Mouse (Mus musculus) spleen, adult 2 months (tissue): Measurements from ENCODE around the gene Itgb5. TPM values are rescaled to one million over a fixed set of nuclear protein-coding genes. Genes with fewer than 3 reads are reported as not detected.

Experiments used
- DNase-seq, 2 experiments: peaks; one replicate each; pipeline versions ENCODE4 v3.0.0 to v3.0.0-alpha.2; 2012 to 2021; ENCODE audit warnings: low spot score in 2 of 2, low read depth in 1 of 2
- H3K27ac ChIP-seq: fragments of 200-500 bp; 2 replicates; pipeline ENCODE4 v1.5.1; 2012; ENCODE audit warnings: low read length, inconsistent platforms; ENCODE audit not compliant: insufficient read depth
- H3K27me3 ChIP-seq: fragments of 200-500 bp; 2 replicates; pipeline ENCODE4 v1.6.1; 2012; ENCODE audit warnings: mild to moderate bottlenecking, moderate library complexity, low read length, inconsistent platforms; ENCODE audit not compliant: control insufficient read depth, insufficient read depth
- H3K36me3 ChIP-seq: fragments of 200-500 bp; 2 replicates; pipeline ENCODE4 v1.6.1; 2012; ENCODE audit warnings: mild to moderate bottlenecking, low read length, inconsistent platforms; ENCODE audit not compliant: control insufficient read depth, insufficient read depth
- H3K4me1 ChIP-seq: fragments of 200-500 bp; 2 replicates; pipeline ENCODE4 v1.6.1; 2011; ENCODE audit warnings: inconsistent platforms; ENCODE audit not compliant: control insufficient read depth, insufficient read depth, insufficient read length
- H3K4me3 ChIP-seq: fragments of 200-500 bp; 2 replicates; pipeline ENCODE4 v1.5.1; 2011; ENCODE audit warnings: mild to moderate bottlenecking, inconsistent platforms; ENCODE audit not compliant: insufficient read depth, insufficient read length; ENCODE audit errors: extremely low read depth
- CTCF ChIP-seq: fragments of 200-500 bp; IDR thresholded peaks from 2 replicates; pipeline ENCODE4 v1.5.1; 2011; ENCODE audit warnings: mild to moderate bottlenecking, inconsistent platforms; ENCODE audit not compliant: insufficient read depth, insufficient read length, insufficient replicate concordance; ENCODE audit errors: extremely low read depth
- POLR2A ChIP-seq: fragments of 200-500 bp; IDR thresholded peaks from 2 replicates; pipeline ENCODE4 v1.6.1; 2011; ENCODE audit warnings: low read depth, low read length, inconsistent platforms
- WGBS: fragments of 180-500 bp; shearing (Covaris S2); methylation state at CpG from one replicate; pipeline ENCODE4 v1.1.7; 2018; 5-methylcytosine and 5-hydroxymethylcytosine counted together
- polyA plus RNA-seq: library from polyadenylated mRNA; depleted of rRNA; stranded (reverse); fragments of >200 nt; gene quantifications from 2 replicates; pipeline ENCODE4 v1.2.3, GENCODE M21; 2012

The Itgb5 gene
- polyA plus RNA-seq, 1 experiment = 36.4 TPM

DNA sequence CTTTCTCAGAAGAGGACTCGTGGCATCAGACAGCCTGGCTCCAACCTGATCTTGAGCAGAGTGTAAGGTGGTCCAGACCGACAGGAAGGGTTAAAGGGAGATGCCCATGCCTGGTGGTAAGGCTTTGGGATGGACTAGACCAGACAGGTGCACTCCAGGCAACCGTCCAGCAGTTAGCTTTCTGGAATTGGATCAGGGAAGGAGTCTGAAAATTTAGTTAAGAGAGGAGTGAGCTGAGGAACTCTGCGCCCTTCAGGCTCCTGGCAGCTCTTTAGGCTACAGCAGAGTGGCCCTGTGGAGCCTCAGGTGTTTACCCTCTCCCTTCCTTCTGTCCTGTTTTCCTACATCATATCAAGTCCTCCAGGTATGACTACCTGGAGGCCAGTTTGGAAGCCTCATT is 32.9 kb downstream of the Itgb5 start:
- no peak for DNase-seq
- Histone ChIP-seq H3K4me1 (no peaks in the 10 kb centered on the region), H3K27me3 (no peaks in the 10 kb centered on the region), H3K4me3 (no peak overlapping the region), H3K27ac (no peak overlapping the region), H3K36me3 (no peaks in the 10 kb centered on the region)
- TF ChIP-seq CTCF (no peak), POLR2A (no peak)
- WGBS = 81% methylated on average over 4 of the region's 4 CpGs

DNA sequence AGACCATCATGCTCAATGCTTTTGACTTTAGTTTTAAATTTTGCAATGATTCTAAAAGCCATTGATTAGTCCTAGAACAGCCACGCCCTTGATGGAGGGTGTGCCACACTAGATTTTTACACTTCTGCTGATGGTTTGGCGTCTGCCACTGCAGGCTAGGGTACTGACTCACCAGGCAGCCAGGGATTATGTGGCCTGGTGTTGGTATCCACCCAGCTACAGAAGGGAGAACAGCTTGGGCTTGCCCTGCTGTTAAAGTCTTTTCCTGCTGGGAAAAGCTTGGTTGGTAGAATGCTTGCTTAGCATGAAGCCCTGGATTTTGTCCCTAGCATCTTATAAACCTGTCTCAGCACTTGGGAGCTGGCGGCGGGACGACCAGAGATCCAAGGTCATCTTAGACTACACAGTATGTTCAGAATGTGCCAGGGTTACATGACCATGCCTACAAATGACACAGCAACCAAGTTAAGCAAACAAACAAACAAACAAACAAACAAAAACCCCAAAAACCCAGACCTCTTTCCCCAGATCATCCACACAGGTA is 33.8 kb downstream of the Itgb5 start:
- no peak for TF ChIP-seq CTCF
- no peak for TF ChIP-seq POLR2A
- WGBS = 93% methylated on average over 5 of the region's 5 CpGs

DNA sequence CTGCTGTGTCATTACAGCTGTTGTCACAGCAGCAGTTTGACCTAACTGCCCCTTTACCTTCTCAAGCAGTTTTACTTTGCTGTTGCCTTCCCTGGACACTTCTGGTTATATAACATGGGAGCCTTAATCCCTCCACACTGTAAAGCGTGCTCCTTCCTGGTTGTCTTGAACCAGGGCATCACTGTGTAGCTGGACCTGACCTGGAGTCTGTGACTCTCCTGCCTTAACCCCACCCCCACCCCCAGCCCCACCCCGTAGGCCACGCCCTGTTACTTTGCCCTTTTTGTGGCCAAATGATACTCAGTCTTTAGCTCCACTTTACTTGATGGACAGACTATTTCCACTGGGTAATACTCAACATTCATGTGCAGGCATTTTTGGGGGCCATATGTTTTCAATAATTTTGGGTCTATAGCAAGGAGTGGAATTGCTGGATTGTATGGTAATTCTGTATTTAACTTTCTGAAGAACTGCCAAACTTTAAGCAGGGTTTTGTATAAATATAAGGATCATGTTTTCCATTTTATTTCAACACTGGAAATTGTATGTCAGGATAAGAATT is 40.8 kb downstream of the Itgb5 start:
- Histone ChIP-seq H3K27ac (no peak overlapping the region), H3K27me3 (no peaks in the 10 kb centered on the region), H3K4me1 (no peaks in the 10 kb centered on the region), H3K4me3 (no peak overlapping the region), H3K36me3 (no peaks in the 10 kb centered on the region)
- 82% methylated on average over 3 of the region's 3 CpGs for WGBS
- TF ChIP-seq CTCF = no peak
- no peak for TF ChIP-seq POLR2A
- DNase-seq = no peak

More for the DNA sequence above, 33.8 kb downstream of the Itgb5 start:
- no peaks in the 10 kb centered on the region for H3K36me3 ChIP-seq
- DNase-seq = no peak
- H3K4me3 ChIP-seq = no peak overlapping the region
- no peaks in the 10 kb centered on the region for H3K4me1 ChIP-seq
- no peak overlapping the region for H3K27ac ChIP-seq
- no peaks in the 10 kb centered on the region for H3K27me3 ChIP-seq

DNA sequence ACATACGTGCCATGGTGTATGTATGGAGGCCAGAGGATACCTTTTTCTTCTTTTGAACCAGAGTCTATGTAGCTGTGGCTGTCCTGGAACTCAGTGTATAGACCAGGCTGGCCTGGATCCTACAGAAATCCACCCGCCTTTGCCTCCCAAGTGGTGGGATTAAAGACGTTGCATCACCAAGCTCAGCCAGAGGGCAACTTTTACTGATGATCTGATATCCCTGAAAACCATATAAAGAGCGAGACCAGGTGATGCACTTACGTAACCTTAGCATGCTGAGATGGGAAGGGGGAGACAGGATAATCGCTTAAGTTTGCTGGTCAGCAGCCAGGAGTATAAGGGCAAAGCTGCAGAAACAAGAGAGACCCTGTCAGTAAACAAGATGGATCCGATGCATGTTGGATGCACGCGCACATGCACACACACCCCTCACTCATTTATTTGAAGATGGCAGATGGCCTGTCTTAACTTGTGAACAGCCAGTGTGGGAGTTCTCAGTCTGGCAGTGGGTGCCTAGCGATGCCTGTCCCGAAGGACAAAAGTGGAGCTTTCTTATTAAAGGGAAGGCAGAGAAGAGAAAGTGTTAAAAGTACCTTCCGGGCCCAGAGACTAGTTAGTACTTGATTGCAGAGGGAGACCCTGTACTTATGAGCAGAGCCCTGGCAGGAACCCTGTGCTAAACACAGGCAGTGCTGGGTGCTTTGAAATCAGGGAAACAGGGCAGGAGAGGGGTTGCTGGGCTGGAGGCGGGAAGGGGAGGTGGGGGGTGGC is 41.7 kb downstream of the Itgb5 start:
- H3K4me1 ChIP-seq = no peaks in the 10 kb centered on the region
- no peaks in the 10 kb centered on the region for H3K27me3 ChIP-seq
- H3K4me3 ChIP-seq = no peak overlapping the region
- no peak for TF ChIP-seq CTCF
- no peak for TF ChIP-seq POLR2A
- 91% methylated on average over 13 of the region's 13 CpGs for WGBS
- no peaks in the 10 kb centered on the region for H3K36me3 ChIP-seq
- no peak for DNase-seq
- no peak overlapping the region for H3K27ac ChIP-seq

DNA sequence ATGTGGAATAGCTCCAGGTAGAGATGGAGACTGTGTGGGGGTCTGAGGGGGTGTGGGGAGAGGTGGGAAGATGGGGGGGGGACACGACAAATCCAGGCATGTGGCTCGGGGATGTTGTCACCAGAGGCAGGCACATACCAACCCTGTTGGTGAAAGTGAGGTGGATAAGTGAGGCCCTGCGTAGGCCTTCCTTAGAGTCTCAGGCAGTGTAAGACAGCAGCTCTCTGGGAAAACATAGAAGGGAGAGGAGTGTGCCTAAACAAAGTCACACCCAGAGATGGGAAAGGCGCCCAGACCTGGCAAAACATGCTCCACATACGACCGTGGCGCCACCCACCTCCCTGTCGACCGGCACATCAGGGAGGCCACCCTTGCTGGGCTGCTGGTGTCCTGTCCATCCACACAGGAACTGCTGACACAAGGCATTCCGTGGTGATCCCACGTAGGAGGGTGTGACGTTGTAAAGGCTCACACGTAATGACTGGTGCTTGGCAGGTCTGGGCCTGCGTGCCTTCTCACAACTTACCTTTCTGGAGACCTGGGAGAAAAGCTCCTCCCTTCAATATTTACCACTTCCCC is 42.5 kb downstream of the Itgb5 start:
- DNase-seq = no peak
- TF ChIP-seq CTCF (no peak), POLR2A (no peak)
- WGBS = 90% methylated on average over 14 of the region's 14 CpGs
- Histone ChIP-seq H3K4me3 (no peak overlapping the region), H3K4me1 (no peaks in the 10 kb centered on the region), H3K36me3 (no peaks in the 10 kb centered on the region), H3K27me3 (no peaks in the 10 kb centered on the region), H3K27ac (no peak overlapping the region)

DNA sequence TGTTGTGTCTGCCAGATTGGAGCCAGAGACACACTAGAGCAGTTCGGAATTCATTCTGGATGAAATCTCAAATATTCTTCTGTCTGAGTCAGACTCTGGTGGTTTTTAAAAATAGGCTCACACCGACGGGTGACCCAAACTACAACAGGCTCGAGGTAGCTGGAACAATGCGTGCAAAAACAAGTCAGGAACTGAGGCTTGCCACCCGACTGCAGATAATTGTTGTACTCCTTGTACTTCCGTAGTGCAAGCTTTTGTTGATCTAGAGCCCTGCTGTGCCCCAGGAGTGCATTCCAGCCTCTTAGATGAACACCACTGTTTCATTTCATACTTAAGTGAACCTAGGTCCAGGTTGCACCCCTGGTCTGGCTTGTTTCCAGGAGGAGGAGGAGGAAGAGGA is 43.8 kb downstream of the Itgb5 start:
- no peak overlapping the region for H3K4me3 ChIP-seq
- H3K4me1 ChIP-seq = no peaks in the 10 kb centered on the region
- no peak overlapping the region for H3K27ac ChIP-seq
- WGBS = 88% methylated on average over 7 of the region's 7 CpGs
- DNase-seq = no peak
- TF ChIP-seq CTCF (no peak), POLR2A (no peak)
- no peaks in the 10 kb centered on the region for H3K36me3 ChIP-seq
- H3K27me3 ChIP-seq = no peaks in the 10 kb centered on the region
